Mouse (Mus musculus) testis, adult 2 months (tissue): ENCODE results near the gene Cby3. TPM values are rescaled to one million over a fixed set of nuclear protein-coding genes. Genes with fewer than 3 reads are reported as not detected.
A peak's percentile ranks its signal among the peaks of the same experiment; 100 is the strongest.

Source experiments
- H3K27ac ChIP-seq: fragments of 200-500 bp; 2 replicates; pipeline ENCODE4 v1.5.1; 2012; ENCODE audit warnings: low read depth, low read length; ENCODE audit not compliant: control insufficient read depth, insufficient read depth
- H3K27me3 ChIP-seq: fragments of 200-500 bp; 2 replicates; pipeline ENCODE4 v1.6.1; 2012; ENCODE audit warnings: mild to moderate bottlenecking, low read length, moderate library complexity; ENCODE audit not compliant: control insufficient read depth, insufficient read depth
- H3K36me3 ChIP-seq: fragments of 200-500 bp; 2 replicates; pipeline ENCODE4 v1.6.1; 2012; ENCODE audit warnings: mild to moderate bottlenecking, low read length; ENCODE audit not compliant: control insufficient read depth, insufficient read depth
- H3K4me1 ChIP-seq: fragments of 200-500 bp; 2 replicates; pipeline ENCODE4 v1.6.1; 2012; ENCODE audit warnings: low read length; ENCODE audit not compliant: control insufficient read depth, insufficient read depth
- H3K4me3 ChIP-seq: fragments of 200-500 bp; 2 replicates; pipeline ENCODE4 v1.5.1; 2012; ENCODE audit warnings: low read depth, mild to moderate bottlenecking, low read length, moderate library complexity, mixed read lengths; ENCODE audit not compliant: control insufficient read depth
- CTCF ChIP-seq: fragments of 200-500 bp; IDR thresholded peaks from 2 replicates; pipeline ENCODE4 v1.5.1; 2012; ENCODE audit warnings: low read depth, mild to moderate bottlenecking, inconsistent platforms, low read length, moderate library complexity; ENCODE audit not compliant: control insufficient read depth, insufficient read depth, insufficient replicate concordance
- POLR2A ChIP-seq: fragments of 200-500 bp; IDR thresholded peaks from 2 replicates; pipeline ENCODE4 v1.6.1; 2012; ENCODE audit warnings: low read depth, mild to moderate bottlenecking, inconsistent platforms, low read length, moderate library complexity; ENCODE audit not compliant: control insufficient read depth
- polyA plus RNA-seq: library from polyadenylated mRNA; depleted of rRNA; stranded (reverse); fragments of >200 nt; gene quantifications from 2 replicates; pipeline ENCODE4 v1.2.3, GENCODE M21; 2012

Gene Cby3
- polyA plus RNA-seq, 1 experiment, result 112 TPM

DNA sequence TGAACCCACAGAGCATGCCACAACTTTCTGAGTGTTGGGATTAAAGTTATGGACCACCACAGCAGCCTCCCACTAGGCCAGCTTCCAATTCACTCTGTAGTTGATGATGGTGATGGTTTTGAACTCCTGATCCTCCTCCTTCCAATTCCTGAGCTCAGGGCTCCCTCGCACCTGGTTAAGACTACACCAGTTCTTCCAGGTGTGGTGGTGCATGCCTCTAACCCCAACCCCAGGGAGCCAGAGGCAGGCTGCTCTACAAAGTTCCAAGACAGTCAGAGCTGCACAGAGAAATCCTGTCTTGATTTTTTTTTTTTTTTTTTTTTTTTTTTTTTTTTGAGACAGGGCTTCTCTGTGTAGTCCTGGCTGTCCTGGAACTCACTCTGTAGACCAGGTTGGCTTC, 19.4 kb downstream of the Cby3 start:
- Histone ChIP-seq H3K27ac (no peak overlapping the region), H3K27me3 (no peaks in the 10 kb centered on the region), H3K36me3 (peaks cover under 1% of the 10 kb centered on the region; the same call in 1 of the 2 replicates), H3K4me3 (no peak overlapping the region), H3K4me1 (peaks cover 16% of the 10 kb centered on the region)
- no peak for TF ChIP-seq POLR2A
- no peak for TF ChIP-seq CTCF

GRCm38 (mm10) chr11:50374286-50375015, 20.2 kb downstream of the Cby3 start:
- Histone ChIP-seq H3K4me3 (peak overlapping the region; percentile 62), H3K27me3 (no peaks in the 10 kb centered on the region), H3K4me1 (peaks cover 16% of the 10 kb centered on the region), H3K27ac (no peak overlapping the region), H3K36me3 (peaks cover 2% of the 10 kb centered on the region; the same call in 1 of the 2 replicates)
- no peak for TF ChIP-seq POLR2A
- TF ChIP-seq CTCF, result no peak

GRCm38 (mm10) chr11:50375421-50375820, 21.2 kb downstream of the Cby3 start:
- H3K4me3 ChIP-seq, result peak overlapping the region; percentile 80
- H3K4me1 ChIP-seq, result peaks cover 15% of the 10 kb centered on the region
- no peak for TF ChIP-seq POLR2A
- no peak for TF ChIP-seq CTCF
- peaks cover 3% of the 10 kb centered on the region; the same call in 1 of the 2 replicates for H3K36me3 ChIP-seq
- H3K27me3 ChIP-seq, result no peaks in the 10 kb centered on the region
- peak overlapping the region; percentile 50 for H3K27ac ChIP-seq

DNA sequence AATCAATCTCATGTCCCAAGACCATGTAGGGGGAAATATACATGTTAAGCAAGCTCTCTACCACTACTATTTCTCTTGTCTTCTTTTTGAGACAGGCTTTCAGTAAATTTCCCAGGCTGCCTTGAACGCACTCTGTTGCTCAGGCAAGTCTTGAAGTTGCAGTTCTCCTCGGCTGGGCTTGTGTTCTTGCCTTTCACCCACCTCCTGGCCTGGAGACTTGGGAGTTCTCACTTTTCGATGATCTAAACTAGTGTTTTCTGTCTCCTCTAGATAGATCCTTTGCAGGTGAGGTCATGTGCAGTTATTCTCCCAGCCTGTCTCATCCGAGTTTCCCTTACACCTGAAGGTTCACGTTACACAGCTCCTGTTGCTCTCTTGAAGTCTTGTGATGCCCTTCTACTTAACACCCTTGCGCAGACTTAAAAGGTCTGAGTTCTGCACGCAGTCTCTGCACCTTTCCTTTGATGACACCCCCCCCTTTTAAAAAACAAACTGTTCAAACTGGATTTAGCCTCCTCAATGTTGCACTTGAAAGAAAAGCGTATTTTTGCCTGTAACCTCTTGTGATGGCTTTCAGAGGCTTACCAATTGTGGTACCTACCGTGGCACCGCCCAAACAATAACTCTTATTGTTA, 22.0 kb downstream of the Cby3 start:
- Histone ChIP-seq H3K4me3 (peak overlapping the region; percentile 98), H3K36me3 (peaks cover 3% of the 10 kb centered on the region; the same call in 1 of the 2 replicates), H3K27ac (peak overlapping the region; percentile 99), H3K27me3 (no peaks in the 10 kb centered on the region), H3K4me1 (peaks cover 7% of the 10 kb centered on the region)
- TF ChIP-seq CTCF (no peak), POLR2A (no peak)

DNA sequence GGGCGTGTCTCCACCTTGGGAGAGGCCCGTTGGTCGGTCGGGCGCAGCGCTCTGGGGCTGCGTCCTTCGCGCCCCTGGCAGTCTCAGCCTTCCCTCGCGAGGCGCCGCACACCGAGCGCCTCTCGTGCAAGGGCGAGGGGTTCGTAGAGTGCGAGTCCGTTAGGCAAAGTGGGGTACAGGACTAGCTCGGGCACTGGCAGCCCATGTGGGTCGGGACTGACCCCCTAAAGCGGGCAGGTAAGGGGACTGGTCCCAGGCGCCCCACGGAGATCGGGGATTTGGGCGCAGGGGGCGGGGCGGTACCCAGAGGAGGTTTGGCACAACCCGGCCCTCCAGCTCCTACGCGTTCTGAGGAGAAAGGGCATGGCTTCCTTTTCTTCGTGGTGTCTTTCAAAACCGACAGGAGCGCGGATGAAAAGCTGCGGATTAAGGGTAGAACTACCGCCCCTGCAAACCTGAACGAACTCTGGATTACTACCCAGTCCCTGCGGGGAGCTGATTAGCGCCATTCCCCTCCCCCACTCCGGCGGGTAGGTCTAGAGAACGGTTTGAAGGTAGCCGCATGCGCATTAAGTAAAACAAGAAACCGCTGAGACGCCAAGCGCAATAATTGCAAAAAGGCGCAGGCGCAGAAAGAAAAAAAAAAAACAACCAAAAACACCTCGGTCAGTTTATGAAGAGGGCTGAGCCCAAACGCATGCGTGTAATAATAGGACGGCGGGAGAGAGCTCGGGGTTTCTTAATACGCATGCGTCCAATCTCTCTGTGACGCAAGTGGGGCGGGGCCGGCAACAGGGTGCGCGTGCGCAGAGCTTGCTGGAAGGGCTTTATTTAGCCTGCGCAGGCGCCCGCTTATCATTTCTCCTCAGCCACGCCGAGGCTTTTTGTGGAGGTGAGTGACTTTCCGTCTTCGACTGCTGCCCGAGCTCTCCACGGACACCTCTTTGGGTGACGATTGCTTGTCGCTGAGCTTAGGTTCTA, 22.9 kb downstream of the Cby3 start, which contains the start of gene Hnrnph1:
Gene Hnrnph1 (plus strand): TSS at position 80 of the 981 bp plus-strand sequence.
- TF ChIP-seq POLR2A (peak; percentile 100), CTCF (no peak)
- H3K36me3 ChIP-seq, result peaks cover 3% of the 10 kb centered on the region; the same call in 1 of the 2 replicates
- no peaks in the 10 kb centered on the region for H3K27me3 ChIP-seq
- H3K4me3 ChIP-seq, result peak within 1 kb of the TSS; percentile 98
- peaks cover 3% of the 10 kb centered on the region for H3K4me1 ChIP-seq
- peak within 1 kb of the TSS; percentile 99 for H3K27ac ChIP-seq

DNA sequence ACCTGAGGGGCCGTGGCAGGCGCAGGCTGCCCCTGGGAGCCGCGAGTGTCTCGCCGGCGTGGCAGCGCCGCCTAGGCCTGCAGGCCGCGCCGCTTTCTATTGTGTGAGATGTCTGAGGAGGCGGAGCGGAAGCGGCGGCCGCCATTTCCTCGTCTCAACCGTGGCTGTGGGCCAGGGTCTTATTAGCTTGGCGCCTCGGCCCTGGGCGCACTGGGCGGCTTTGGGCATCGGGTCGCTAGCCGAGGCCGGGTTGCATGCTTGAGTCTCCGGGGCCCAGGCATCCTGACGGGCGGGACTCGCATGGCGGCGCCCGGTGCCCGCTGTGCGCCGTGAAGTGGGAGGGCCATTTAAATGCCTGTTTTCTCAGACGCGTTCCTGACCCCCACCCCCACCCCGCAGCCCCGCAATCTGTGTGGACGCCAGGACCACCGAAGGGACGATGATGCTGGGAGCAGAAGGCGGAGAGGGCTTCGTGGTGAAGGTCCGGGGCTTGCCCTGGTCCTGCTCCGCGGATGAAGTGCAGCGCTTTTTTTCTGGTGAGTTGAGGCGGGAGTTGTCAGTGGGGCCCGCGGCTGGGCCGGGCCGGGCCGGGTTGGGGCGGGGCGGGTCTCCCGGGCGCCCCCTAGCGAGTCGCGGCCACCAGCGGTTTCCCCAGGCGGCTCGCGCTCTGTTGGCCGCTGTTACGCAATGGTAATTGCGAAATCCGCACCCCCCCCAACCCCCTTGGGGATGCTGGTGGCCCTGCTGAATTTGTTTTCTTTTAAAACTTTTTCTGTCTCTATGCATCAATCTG, 23.8 kb downstream of the Cby3 start:
- Histone ChIP-seq H3K4me1 (peaks cover 3% of the 10 kb centered on the region), H3K27ac (peak overlapping the region; percentile 99), H3K27me3 (no peaks in the 10 kb centered on the region), H3K4me3 (peak overlapping the region; percentile 98), H3K36me3 (peaks cover 7% of the 10 kb centered on the region)
- TF ChIP-seq POLR2A (peak; percentile 43), CTCF (peak; percentile 43)
